ENCODE assay signal across 26 mouse cellular contexts in the genomic region with DNA sequence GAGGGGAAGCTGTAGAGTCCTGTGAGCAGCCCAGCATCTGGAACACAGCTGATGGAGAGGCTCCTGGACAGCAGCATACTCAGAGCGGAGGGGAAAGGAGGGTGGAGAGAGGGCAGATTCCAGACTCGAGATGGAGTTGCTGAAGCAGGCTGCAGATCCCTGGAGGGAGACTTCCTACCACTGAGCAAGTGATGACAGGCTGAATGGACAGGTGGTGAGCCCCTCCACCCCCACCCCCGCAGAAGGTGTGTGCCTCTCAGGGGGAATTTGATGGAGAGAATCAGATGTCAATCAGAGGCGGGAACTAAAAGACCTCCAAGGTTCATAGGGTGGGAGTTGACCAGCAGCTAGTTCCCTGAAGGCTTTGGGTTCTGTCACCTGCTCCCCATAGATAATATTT. TPM values are rescaled to one million over a fixed set of nuclear protein-coding genes. Genes with fewer than 3 reads are reported as not detected.
A peak's percentile ranks its signal among the peaks of the same experiment; 100 is the strongest.
DNase-seq lines count a peak whose midpoint lies in the region; ATAC-seq and TF ChIP-seq lines count a peak whose summit lies in the region.
"Had no signal": no experiment of that assay in that cellular context is flagged by ENCODE, and none has a peak within 500 bp of the region (broad histone marks: within the 10 kb centered on the region; RNA-seq: fewer than 3 reads in every experiment).

No protein-coding gene starts in this region.

- DNase-seq in NIH3T3 (ENCODE audit: low read depth) (peak; percentile 36), MN1 (ENCODE audit: low spot score) (no peak)
- DNase-seq in embryonic facial prominence, embryonic 11.5 days (ENCODE audit: low spot score), result peak; percentile 30
- peak; percentile 13 for DNase-seq in forelimb bud, embryonic 11.5 days (ENCODE audit: low read depth, low spot score)
- no peak for DNase-seq in stomach, postnatal 0 days (ENCODE audit: low spot score)
- no peak for DNase-seq in testis, postnatal 10 days (ENCODE audit: low spot score)
- DNase-seq: adrenal gland, adult 8-10 months; adrenal gland, postnatal 14 days; adrenal gland, postnatal 36 days; B cell, adult 2 months; cerebellum, adult 11-12 months; cerebellum, adult 2 months; cerebellum, adult 9-10 months; cerebellum, postnatal 10 days; cerebellum, postnatal 25 days; forebrain, postnatal 0 days had no signal

- no peak overlapping the region for H3K27ac ChIP-seq in embryonic facial prominence, embryonic 11.5 days (replicated peaks; ENCODE audit: low read depth, low read length)
- H3K27ac ChIP-seq in stomach, postnatal 0 days (replicated peaks), result no peak overlapping the region
- H3K27ac ChIP-seq in forebrain, embryonic 16.5 days (ENCODE audit: low read length), result no peak overlapping the region
- H3K27ac ChIP-seq: embryonic facial prominence, embryonic 12.5 days; embryonic facial prominence, embryonic 15.5 days; forebrain, embryonic 10.5 days; forebrain, embryonic 12.5 days had no signal

- H3K27me3 ChIP-seq in embryonic facial prominence, embryonic 11.5 days (ENCODE audit: control insufficient read depth, insufficient read depth, low read length), result no peaks in the 10 kb centered on the region
- no peaks in the 10 kb centered on the region for H3K27me3 ChIP-seq in myocyte (ENCODE audit: control insufficient read depth, insufficient read depth, insufficient read length)
- H3K27me3 ChIP-seq in stomach, postnatal 0 days (ENCODE audit: control insufficient read depth, insufficient read depth, low read length), result no peaks in the 10 kb centered on the region
- no peaks in the 10 kb centered on the region; the same call in 1 of the 2 replicates for H3K27me3 ChIP-seq in forebrain, embryonic 16.5 days (replicated peaks; ENCODE audit: control insufficient read depth, insufficient read depth, low read length)
- H3K27me3 ChIP-seq: embryonic facial prominence, embryonic 12.5 days had no signal

- H3K4me3 ChIP-seq in embryonic facial prominence, embryonic 11.5 days (ENCODE audit: low read depth, low read length), result no peak overlapping the region
- no peak overlapping the region for H3K4me3 ChIP-seq in myocyte
- H3K4me3 ChIP-seq in stomach, postnatal 0 days (ENCODE audit: low read depth, low read length), result no peak overlapping the region
- H3K4me3 ChIP-seq in forebrain, embryonic 16.5 days (replicated peaks; ENCODE audit: low read length), result no peak overlapping the region
- H3K4me3 ChIP-seq: embryonic facial prominence, embryonic 12.5 days; embryonic facial prominence, embryonic 15.5 days; erythroblast, embryonic 14.5 days; forebrain, embryonic 10.5 days; forebrain, embryonic 12.5 days had no signal

- no peak overlapping the region for H3ac ChIP-seq in myocyte (ENCODE audit: control insufficient read depth, insufficient read length)

- 50% methylated on average over 4 of the region's 4 CpGs for WGBS in embryonic facial prominence, embryonic 11.5 days
- 40% methylated on average over 4 of the region's 4 CpGs for WGBS in stomach, postnatal 0 days
- 77% methylated on average over 4 of the region's 4 CpGs for WGBS in forebrain, embryonic 16.5 days

- TF ChIP-seq POLR2A in myocyte (IDR thresholded peaks at IDR 0.05; ENCODE audit: insufficient read length, low read depth), result no peak

- H3K9ac ChIP-seq in embryonic facial prominence, embryonic 11.5 days (replicated peaks; ENCODE audit: low read length), result no peak overlapping the region
- no peak overlapping the region for H3K9ac ChIP-seq in stomach, postnatal 0 days (ENCODE audit: low read length)
- no peak overlapping the region for H3K9ac ChIP-seq in forebrain, embryonic 16.5 days (replicated peaks; ENCODE audit: low read depth, low read length)
- H3K9ac ChIP-seq: embryonic facial prominence, embryonic 12.5 days; embryonic facial prominence, embryonic 15.5 days; forebrain, embryonic 12.5 days; forebrain, postnatal 0 days had no signal

- H3K79me2 ChIP-seq in myocyte (ENCODE audit: control insufficient read depth, insufficient read depth), result no peaks in the 10 kb centered on the region

- H3K9me3 ChIP-seq in embryonic facial prominence, embryonic 11.5 days (replicated peaks; ENCODE audit: control insufficient read depth, low read length), result no peaks in the 10 kb centered on the region
- no peaks in the 10 kb centered on the region for H3K9me3 ChIP-seq in stomach, postnatal 0 days (ENCODE audit: control insufficient read depth, low read length)
- peaks cover 2% of the 10 kb centered on the region for H3K9me3 ChIP-seq in forebrain, embryonic 16.5 days (ENCODE audit: control insufficient read depth, low read length)
- H3K9me3 ChIP-seq: embryonic facial prominence, embryonic 15.5 days; forebrain, embryonic 12.5 days had no signal

- H3K36me3 ChIP-seq in embryonic facial prominence, embryonic 11.5 days (replicated peaks; ENCODE audit: control insufficient read depth, insufficient read depth, low read depth, low read length), result no peaks in the 10 kb centered on the region
- H3K36me3 ChIP-seq in myocyte (ENCODE audit: control insufficient read depth, insufficient read depth), result no peaks in the 10 kb centered on the region
- no peaks in the 10 kb centered on the region for H3K36me3 ChIP-seq in stomach, postnatal 0 days (ENCODE audit: control insufficient read depth, insufficient read depth, low read length)
- no peaks in the 10 kb centered on the region for H3K36me3 ChIP-seq in forebrain, embryonic 16.5 days (ENCODE audit: control insufficient read depth, insufficient read depth)
- H3K36me3 ChIP-seq: embryonic facial prominence, embryonic 12.5 days; embryonic facial prominence, embryonic 15.5 days; forebrain, embryonic 10.5 days; forebrain, embryonic 12.5 days had no signal

- no peak for TF ChIP-seq EP300 in stomach, postnatal 0 days (optimal IDR thresholded peaks at IDR 0.05)

- H3K4me1 ChIP-seq in embryonic facial prominence, embryonic 11.5 days (ENCODE audit: control insufficient read depth, insufficient read depth, low read length), result no peaks in the 10 kb centered on the region
- no peaks in the 10 kb centered on the region for H3K4me1 ChIP-seq in stomach, postnatal 0 days (replicated peaks; ENCODE audit: control insufficient read depth, insufficient read depth)
- no peaks in the 10 kb centered on the region for H3K4me1 ChIP-seq in forebrain, embryonic 16.5 days (replicated peaks; ENCODE audit: control insufficient read depth, insufficient read depth, low read length)
- H3K4me1 ChIP-seq: embryonic facial prominence, embryonic 15.5 days; forebrain, embryonic 10.5 days; forebrain, embryonic 12.5 days had no signal

- H3K4me2 ChIP-seq in embryonic facial prominence, embryonic 11.5 days (ENCODE audit: low read depth, low read length), result no peak overlapping the region
- no peak overlapping the region for H3K4me2 ChIP-seq in myocyte (ENCODE audit: low read depth)
- H3K4me2 ChIP-seq in stomach, postnatal 0 days (replicated peaks; ENCODE audit: low read depth), result no peak overlapping the region
- H3K4me2 ChIP-seq in forebrain, embryonic 16.5 days (ENCODE audit: low read length), result no peak overlapping the region
- H3K4me2 ChIP-seq: embryonic facial prominence, embryonic 12.5 days; embryonic facial prominence, embryonic 15.5 days; forebrain, embryonic 12.5 days had no signal

- no peak for TF ChIP-seq CTCF in stomach, postnatal 0 days (IDR thresholded peaks at IDR 0.05; ENCODE audit: low read depth)

- ATAC-seq in embryonic facial prominence, embryonic 11.5 days (replicated peaks; ENCODE audit: insufficient number of reproducible peaks, low FRiP score, low TSS enrichment, low read depth), result no peak
- no peak for ATAC-seq in stomach, postnatal 0 days (ENCODE audit: low FRiP score, low TSS enrichment)
- no peak for ATAC-seq in forebrain, embryonic 16.5 days
- ATAC-seq: forebrain, embryonic 14.5 days; forebrain, postnatal 0 days had no signal

TF ChIP-seq in myocyte, 11 proteins besides CTCF, POLR2A, EP300 and RAD21:
- no peak for TF ChIP-seq CEBPB (IDR thresholded peaks at IDR 0.05; ENCODE audit: insufficient read depth, poor library complexity, severe bottlenecking)
- no peak for TF ChIP-seq E2F4 (IDR thresholded peaks at IDR 0.05; ENCODE audit: insufficient read depth)
- peak in 2 of 3 experiments; percentile 58 to 85 for TF ChIP-seq MYOD1 (IDR thresholded peaks at IDR 0.05; ENCODE audit: control insufficient read depth in 1 of 3, insufficient read length in 2 of 3, low read depth in 2 of 3)
- peak in 1 of 3 experiments; percentile 12 for TF ChIP-seq MYOG (IDR thresholded peaks at IDR 0.05; ENCODE audit: control insufficient read depth in 1 of 3, insufficient read depth in 1 of 3, insufficient read length in 2 of 3, low read depth in 2 of 3)
TF ChIP-seq in myocyte: peak in this region for 2.

RNA-seq across cellular contexts. Expression of gene Runx3, which starts 13.5 kb away (rescaled TPM):
- 0.48 and 0.86 TPM in 2 replicates for polyA plus RNA-seq in embryonic facial prominence, embryonic 11.5 days (2014; fragmentation: Nextera tagmentation; extraction: Ambion mirVana)
- 19.6 TPM for polyA plus RNA-seq in myocyte (2012; fragmentation: generic; extraction: Trizol)
- polyA plus RNA-seq in stomach, postnatal 0 days (2015; fragmentation: Nextera tagmentation; extraction: Ambion mirVana), result 0.13 and 0.25 TPM in 2 replicates
- polyA plus RNA-seq in forebrain, embryonic 16.5 days (2015; fragmentation: Nextera tagmentation; extraction: Ambion mirVana), result not detected in 2 replicates
- polyA plus RNA-seq: cerebellum, adult 2 months; cortical plate, adult 2 months; forebrain, embryonic 14.5 days; forebrain, postnatal 0 days; frontal cortex, adult 2 months had no signal

Comparison
In these comparisons a context has a peak if more than half of its experiments do, and no peak if none do; other contexts are left out.
1. DNase-seq: peak in NIH3T3 (single experiment), embryonic facial prominence, embryonic 11.5 days (single experiment) and forelimb bud, embryonic 11.5 days (single experiment); none in stomach, postnatal 0 days (single experiment), testis, postnatal 10 days (single experiment) and MN1 (single experiment).
2. RNA of gene Runx3, which starts 13.5 kb away (polyA plus RNA-seq): 19.6 TPM in myocyte (single experiment); 0.48 to 0.86 TPM in embryonic facial prominence, embryonic 11.5 days, 0.13 to 0.25 TPM in stomach, postnatal 0 days and not detected in forebrain, embryonic 16.5 days; every median in the first group is over 10 times any median in the second.